Mouse (Mus musculus) ES-Bruce4 (cell line): Measurements from ENCODE around the gene Tenm2. TPM values are rescaled to one million over a fixed set of nuclear protein-coding genes. Genes with fewer than 3 reads are reported as not detected.

Experiments
- H3K27ac ChIP-seq: 2 replicates; pipeline ENCODE4 v1.5.1; 2012; ENCODE audit warnings: low read length, inconsistent platforms; ENCODE audit not compliant: insufficient read depth
- H3K27me3 ChIP-seq: 2 replicates; pipeline ENCODE4 v1.6.1; 2012; ENCODE audit warnings: mild to moderate bottlenecking, low read length, inconsistent platforms; ENCODE audit not compliant: control insufficient read depth, poor library complexity, insufficient read depth, severe bottlenecking
- H3K36me3 ChIP-seq: 2 replicates; pipeline ENCODE4 v1.6.1; 2012; ENCODE audit warnings: inconsistent platforms, mild to moderate bottlenecking, low read length, moderate library complexity; ENCODE audit not compliant: control insufficient read depth, poor library complexity, insufficient read depth, severe bottlenecking
- H3K4me1 ChIP-seq: one replicate; pipeline ENCODE4 v1.8.1; 2011; ENCODE audit warnings: low read length; ENCODE audit not compliant: control insufficient read depth, insufficient read depth
- H3K4me3 ChIP-seq: 2 replicates; pipeline ENCODE4 v1.5.1; 2011; ENCODE audit warnings: low read depth, mild to moderate bottlenecking, low read length
- H3K9ac ChIP-seq: 2 replicates; pipeline ENCODE4 v1.6.1; 2012; ENCODE audit warnings: low read depth, mild to moderate bottlenecking, inconsistent platforms; ENCODE audit not compliant: poor library complexity, severe bottlenecking
- H3K9me3 ChIP-seq: replicated peaks from 2 replicates; pipeline ENCODE4 v1.6.1; 2012; ENCODE audit warnings: mild to moderate bottlenecking, low read length, inconsistent platforms; ENCODE audit not compliant: control insufficient read depth, poor library complexity, insufficient read depth, severe bottlenecking
- CTCF ChIP-seq: IDR thresholded peaks from one replicate; pipeline ENCODE4 v1.8.1; 2011; ENCODE audit warnings: low read depth, low read length
- EP300 ChIP-seq: IDR thresholded peaks from 2 replicates; pipeline ENCODE4 v1.6.1; 2011; ENCODE audit warnings: low read depth, low read length; ENCODE audit not compliant: insufficient read depth
- POLR2A ChIP-seq: IDR thresholded peaks from one replicate; pipeline ENCODE4 v1.8.1; 2011; ENCODE audit warnings: low read length; ENCODE audit not compliant: insufficient read depth
- polyA plus RNA-seq: library from polyadenylated mRNA; stranded (reverse); fragments of >200 nt; gene quantifications from 2 replicates; pipeline ENCODE4 v1.2.4, GENCODE M21; 2011; ENCODE audit warnings: low read depth; ENCODE audit not compliant: missing spikeins, insufficient read depth, insufficient read length

Tenm2 gene
- polyA plus RNA-seq, 1 experiment = not detected

DNA sequence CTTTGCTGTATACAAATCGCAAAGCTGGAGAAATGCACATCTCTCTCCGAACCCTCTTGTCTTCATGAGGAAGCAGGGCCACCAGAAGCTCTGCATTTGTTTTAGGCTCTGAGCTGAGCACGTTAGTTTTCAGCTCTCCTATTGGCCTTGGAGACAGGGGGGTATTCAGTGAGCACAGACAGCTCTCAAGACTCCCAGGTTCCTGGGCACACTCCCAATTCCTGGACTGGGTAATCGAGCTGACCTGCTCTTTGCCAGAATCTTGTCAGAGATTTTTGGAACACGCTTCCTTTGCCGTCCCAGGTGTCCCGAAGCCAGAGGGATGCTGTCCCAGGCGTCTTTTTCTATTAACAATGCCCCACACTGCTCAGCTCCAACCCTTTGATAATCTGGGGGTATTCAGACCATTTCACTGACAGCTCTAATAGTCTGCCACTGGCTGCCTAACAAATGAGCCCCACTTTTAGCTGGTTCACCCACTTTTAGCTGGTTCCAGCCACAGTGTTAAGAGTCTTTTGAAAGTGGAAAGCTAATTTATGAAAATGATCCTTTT is 1161.7 kb downstream of the Tenm2 start:
- no peaks in the 10 kb centered on the region for H3K9me3 ChIP-seq
- no peak overlapping the region for H3K4me3 ChIP-seq
- no peak for TF ChIP-seq EP300
- TF ChIP-seq POLR2A = no peak
- no peak for TF ChIP-seq CTCF
- no peak overlapping the region for H3K27ac ChIP-seq
- H3K4me1 ChIP-seq = no peaks in the 10 kb centered on the region
- no peak overlapping the region for H3K9ac ChIP-seq
- H3K27me3 ChIP-seq = peaks cover 2% of the 10 kb centered on the region
- no peaks in the 10 kb centered on the region for H3K36me3 ChIP-seq

DNA sequence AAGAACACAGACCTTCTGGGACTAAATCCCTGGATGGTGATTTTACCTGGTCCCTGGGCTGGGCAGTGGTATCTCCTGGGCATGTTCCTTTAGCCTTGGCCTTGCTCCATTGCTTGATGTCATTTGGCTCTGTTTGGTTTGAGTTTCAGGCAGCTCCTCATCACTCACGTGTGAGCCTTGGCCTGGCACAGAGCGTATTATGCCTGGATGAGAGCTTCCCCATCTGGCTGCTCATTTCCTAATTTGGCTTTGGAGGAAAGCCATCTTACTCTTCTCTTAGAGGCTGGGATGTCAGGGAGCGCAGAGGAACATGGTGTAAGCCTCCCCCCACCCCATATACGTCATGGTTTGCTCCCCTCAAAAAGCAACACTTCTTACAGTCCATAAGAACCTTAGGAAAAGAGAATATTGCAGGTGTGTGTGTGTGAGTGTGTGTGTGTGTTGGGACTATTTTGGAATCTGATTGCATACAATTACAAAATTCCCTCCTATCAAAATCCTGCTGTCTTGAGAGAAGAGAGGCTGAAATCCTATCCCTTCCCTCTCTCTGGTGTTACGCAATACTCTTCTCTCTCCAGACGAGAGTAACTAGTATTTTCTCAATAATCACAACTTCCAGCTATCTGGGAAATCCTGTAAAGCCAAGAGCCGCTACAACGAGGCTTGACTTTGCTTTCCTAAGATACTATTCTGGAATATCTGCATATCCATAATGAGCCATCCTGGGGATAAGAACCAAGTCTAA is 1162.5 kb downstream of the Tenm2 start:
- Histone ChIP-seq H3K4me3 (no peak overlapping the region), H3K27me3 (peaks cover 2% of the 10 kb centered on the region), H3K4me1 (no peaks in the 10 kb centered on the region), H3K9ac (no peak overlapping the region), H3K36me3 (no peaks in the 10 kb centered on the region), H3K27ac (no peak overlapping the region), H3K9me3 (no peaks in the 10 kb centered on the region)
- TF ChIP-seq CTCF (no peak), EP300 (no peak), POLR2A (no peak)

DNA sequence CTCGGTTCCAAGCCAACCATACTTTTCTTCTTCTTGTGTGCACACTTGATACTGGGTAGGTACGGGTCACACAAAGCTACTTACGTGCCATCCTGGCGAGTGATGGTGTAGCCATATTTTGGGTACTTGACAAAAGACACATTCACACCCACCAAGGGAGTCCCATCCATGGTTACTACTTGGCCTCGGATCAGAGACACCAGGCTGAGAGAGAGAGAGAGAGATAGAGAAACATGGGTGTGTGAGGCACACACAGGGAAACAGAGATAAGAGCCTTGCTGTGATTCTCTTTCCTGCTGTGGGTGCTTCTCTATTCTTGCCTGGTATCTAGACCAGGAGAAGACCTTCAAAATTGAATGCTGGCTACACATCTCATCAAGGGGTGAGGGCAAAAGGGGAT is 1163.1 kb downstream of the Tenm2 start:
- no peak overlapping the region for H3K27ac ChIP-seq
- H3K27me3 ChIP-seq = peaks cover 2% of the 10 kb centered on the region
- H3K9ac ChIP-seq = no peak overlapping the region
- TF ChIP-seq POLR2A (no peak), CTCF (no peak), EP300 (no peak)
- no peak overlapping the region for H3K4me3 ChIP-seq
- no peaks in the 10 kb centered on the region for H3K36me3 ChIP-seq
- no peaks in the 10 kb centered on the region for H3K4me1 ChIP-seq
- no peaks in the 10 kb centered on the region for H3K9me3 ChIP-seq

DNA sequence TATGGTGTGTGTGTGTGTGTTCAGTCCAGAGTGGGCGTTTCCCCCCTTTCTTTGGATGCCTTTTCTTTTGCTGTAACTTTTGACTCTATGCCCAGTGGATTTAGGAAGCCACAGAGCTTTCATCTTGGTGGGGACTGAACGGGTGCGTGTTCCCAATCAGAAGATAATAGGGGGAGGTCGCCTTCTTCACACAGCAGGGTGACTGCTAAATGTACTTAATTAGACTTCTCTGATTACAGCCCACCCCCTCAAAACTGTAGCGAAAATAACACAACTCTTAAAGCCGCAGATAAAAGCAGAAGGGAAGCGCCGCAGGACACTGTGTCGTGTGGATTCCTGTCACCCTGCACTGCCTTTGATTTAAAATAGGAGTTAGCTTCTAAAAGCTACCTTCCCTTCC is 1163.7 kb downstream of the Tenm2 start:
- no peaks in the 10 kb centered on the region for H3K36me3 ChIP-seq
- H3K27me3 ChIP-seq = peaks cover 2% of the 10 kb centered on the region
- H3K9me3 ChIP-seq = no peaks in the 10 kb centered on the region
- H3K4me3 ChIP-seq = no peak overlapping the region
- TF ChIP-seq POLR2A (no peak), EP300 (no peak), CTCF (no peak)
- no peak overlapping the region for H3K9ac ChIP-seq
- H3K27ac ChIP-seq = no peak overlapping the region
- H3K4me1 ChIP-seq = no peaks in the 10 kb centered on the region

DNA sequence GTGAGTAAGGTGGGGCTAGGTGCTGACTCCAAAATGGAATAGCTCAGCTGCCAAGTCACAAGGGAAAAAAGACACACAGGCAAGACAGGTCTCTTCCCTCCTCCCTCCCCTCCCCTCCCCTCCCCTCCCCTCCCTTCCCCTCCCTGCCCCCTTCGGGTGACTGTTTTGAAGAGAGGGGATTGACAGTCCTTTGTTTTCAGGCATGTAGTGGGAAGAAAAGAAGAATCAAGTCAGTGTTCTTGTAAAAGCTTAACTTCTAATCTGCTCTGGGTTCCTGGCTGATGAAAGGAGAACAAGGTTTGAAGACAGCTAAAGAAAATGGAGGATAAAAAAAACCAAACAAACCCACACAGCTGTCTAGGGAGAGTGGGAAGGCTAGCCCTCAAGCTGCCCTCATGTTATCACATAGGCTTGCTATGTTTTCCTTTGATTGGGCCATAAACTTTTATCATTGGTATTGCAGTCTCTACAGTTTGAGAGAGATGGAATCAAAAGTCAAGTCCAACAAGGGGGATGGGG is 1176.4 kb downstream of the Tenm2 start:
- H3K4me1 ChIP-seq = no peaks in the 10 kb centered on the region
- H3K27me3 ChIP-seq = no peaks in the 10 kb centered on the region
- no peaks in the 10 kb centered on the region; the same call in 1 of the 2 replicates for H3K9me3 ChIP-seq
- H3K9ac ChIP-seq = no peak overlapping the region
- H3K4me3 ChIP-seq = no peak overlapping the region
- H3K27ac ChIP-seq = no peak overlapping the region
- TF ChIP-seq POLR2A = no peak
- no peak for TF ChIP-seq EP300
- no peak for TF ChIP-seq CTCF
- no peaks in the 10 kb centered on the region for H3K36me3 ChIP-seq

DNA sequence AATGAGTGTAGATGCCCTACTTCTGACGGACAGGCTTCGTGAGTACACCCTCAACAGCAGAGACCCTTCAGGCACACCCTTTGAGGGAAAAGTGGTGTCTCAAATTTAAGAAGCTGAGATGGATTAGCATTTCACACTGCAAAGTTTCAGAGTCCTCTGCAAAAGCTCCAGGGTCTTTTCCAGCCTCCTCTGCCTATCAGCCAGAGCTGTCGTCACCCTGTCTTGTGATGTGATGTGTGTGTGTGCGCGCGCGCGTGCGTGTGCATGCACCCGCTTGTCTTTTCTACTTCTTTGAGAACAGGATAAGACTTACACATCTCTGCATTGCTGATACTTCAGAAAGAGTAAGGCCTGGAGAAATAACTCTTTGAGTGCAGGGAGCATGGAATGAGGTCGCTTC is 1179.2 kb downstream of the Tenm2 start:
- no peaks in the 10 kb centered on the region for H3K9me3 ChIP-seq
- no peak overlapping the region for H3K9ac ChIP-seq
- H3K27ac ChIP-seq = no peak overlapping the region
- no peak overlapping the region for H3K4me3 ChIP-seq
- TF ChIP-seq POLR2A = no peak
- TF ChIP-seq EP300 = no peak
- TF ChIP-seq CTCF = no peak
- H3K36me3 ChIP-seq = no peaks in the 10 kb centered on the region
- H3K27me3 ChIP-seq = no peaks in the 10 kb centered on the region; the same call in 1 of the 2 replicates
- no peaks in the 10 kb centered on the region for H3K4me1 ChIP-seq
